In the genomic region with DNA sequence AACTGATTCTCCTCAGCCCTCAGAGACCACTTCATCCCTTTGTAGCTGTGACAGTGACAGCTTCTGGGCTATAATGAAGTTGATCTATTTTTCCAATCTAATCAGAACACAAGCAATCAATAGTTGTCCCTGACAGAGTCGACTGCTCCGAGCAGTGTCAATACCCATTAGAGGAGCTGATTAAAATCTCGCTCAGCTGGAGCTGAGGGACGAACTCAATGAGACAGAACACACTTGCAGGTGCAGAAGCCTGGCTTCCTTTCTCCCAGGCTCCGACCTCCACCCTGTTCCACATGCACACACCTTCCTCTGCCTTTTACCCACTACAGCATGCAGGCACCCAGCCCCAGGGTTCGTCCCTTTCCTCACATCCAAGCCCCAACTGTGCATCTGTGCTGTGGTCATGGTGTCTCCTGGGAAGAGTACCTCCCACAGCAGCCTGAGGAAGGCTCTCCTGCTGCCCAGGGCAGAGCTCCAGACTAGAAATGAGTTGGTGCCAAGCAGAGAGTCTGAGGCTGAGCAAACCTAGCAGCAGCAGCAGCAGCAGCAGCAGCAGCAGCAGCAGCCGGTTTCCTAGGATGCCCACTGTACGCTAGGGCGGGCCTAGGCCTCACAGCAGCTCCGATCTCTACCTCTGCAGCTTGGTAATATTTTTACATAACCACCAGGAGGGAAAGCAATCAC, we compare ENCODE assay signal across 8 mouse cellular contexts.
DNase-seq lines count a peak whose midpoint lies in the region; ATAC-seq and TF ChIP-seq lines count a peak whose summit lies in the region.

No protein-coding gene starts in this region.

- H3K9me3 ChIP-seq in intestine, embryonic 14.5 days (ENCODE audit: control insufficient read depth, low read length) = no peaks in the 10 kb centered on the region
- no peaks in the 10 kb centered on the region for H3K9me3 ChIP-seq in intestine, postnatal 0 days (ENCODE audit: control insufficient read depth)
- no peaks in the 10 kb centered on the region for H3K9me3 ChIP-seq in hindbrain, embryonic 10.5 days
- H3K9me3 ChIP-seq in midbrain, embryonic 15.5 days = no peaks in the 10 kb centered on the region
- H3K9me3 ChIP-seq in liver, embryonic 12.5 days (replicated peaks) = no peaks in the 10 kb centered on the region

- peak; percentile 51 for DNase-seq in adrenal gland, postnatal 10 days
- no peak for DNase-seq in adrenal gland, adult 8-10 months
- DNase-seq in intestine, embryonic 14.5 days (ENCODE audit: low spot score) = no peak
- DNase-seq in hindbrain, embryonic 10.5 days (ENCODE audit: low spot score) = no peak
- no peak for DNase-seq in spleen, postnatal 36 days (ENCODE audit: low spot score in 2 of 2)

- H3K27ac ChIP-seq in intestine, embryonic 14.5 days (ENCODE audit: low read depth) = peak overlapping the region; percentile 19; the same call in 1 of the 2 replicates
- H3K27ac ChIP-seq in intestine, postnatal 0 days (ENCODE audit: low read depth, low read length) = no peak overlapping the region
- H3K27ac ChIP-seq in hindbrain, embryonic 10.5 days = peak overlapping the region; percentile 79
- H3K27ac ChIP-seq in midbrain, embryonic 15.5 days = no peak overlapping the region
- H3K27ac ChIP-seq in liver, embryonic 12.5 days = no peak overlapping the region

- TF ChIP-seq CTCF in intestine, postnatal 0 days (IDR thresholded peaks at IDR 0.05; ENCODE audit: low read depth) = no peak

- H3K4me2 ChIP-seq in intestine, embryonic 14.5 days (ENCODE audit: low read length) = no peak overlapping the region
- H3K4me2 ChIP-seq in intestine, postnatal 0 days (replicated peaks; ENCODE audit: low read depth) = no peak overlapping the region
- no peak overlapping the region for H3K4me2 ChIP-seq in midbrain, embryonic 15.5 days
- H3K4me2 ChIP-seq in liver, embryonic 12.5 days = no peak overlapping the region

- H3K9ac ChIP-seq in intestine, embryonic 14.5 days (ENCODE audit: low read length) = no peak overlapping the region
- H3K9ac ChIP-seq in intestine, postnatal 0 days (ENCODE audit: low read depth, low read length) = no peak overlapping the region
- no peak overlapping the region for H3K9ac ChIP-seq in midbrain, embryonic 15.5 days
- no peak overlapping the region for H3K9ac ChIP-seq in liver, embryonic 12.5 days

- ATAC-seq in intestine, embryonic 14.5 days (replicated peaks; ENCODE audit: low FRiP score, low TSS enrichment, low read depth) = no peak
- no peak for ATAC-seq in intestine, postnatal 0 days
- peak; percentile 27; the same call in 1 of the 2 replicates for ATAC-seq in midbrain, embryonic 15.5 days (replicated peaks)
- ATAC-seq in liver, embryonic 12.5 days = no peak

- peaks cover 50% of the 10 kb centered on the region for H3K36me3 ChIP-seq in intestine, embryonic 14.5 days (ENCODE audit: control insufficient read depth, insufficient read depth, low read length)
- H3K36me3 ChIP-seq in intestine, postnatal 0 days (ENCODE audit: control insufficient read depth, insufficient read depth) = peaks cover 21% of the 10 kb centered on the region
- 0 out of 2 replicates have a peak, but pooled peaks cover 4% of the 10 kb centered on the region for H3K36me3 ChIP-seq in hindbrain, embryonic 10.5 days
- no peaks in the 10 kb centered on the region for H3K36me3 ChIP-seq in midbrain, embryonic 15.5 days (replicated peaks)
- H3K36me3 ChIP-seq in liver, embryonic 12.5 days = no peaks in the 10 kb centered on the region; the same call in 1 of the 2 replicates

- 73% methylated on average over 10 of the region's 10 CpGs for WGBS in intestine, embryonic 14.5 days
- 71% methylated on average over 10 of the region's 10 CpGs for WGBS in intestine, postnatal 0 days
- WGBS in hindbrain, embryonic 10.5 days = 70% methylated on average over 10 of the region's 10 CpGs
- 53% methylated on average over 10 of the region's 10 CpGs for WGBS in midbrain, embryonic 15.5 days
- 71% methylated on average over 10 of the region's 10 CpGs for WGBS in liver, embryonic 12.5 days (ENCODE audit: insufficient replicate concordance)

- peaks cover 56% of the 10 kb centered on the region for H3K4me1 ChIP-seq in intestine, embryonic 14.5 days (replicated peaks; ENCODE audit: control insufficient read depth, insufficient read depth, low read length)
- H3K4me1 ChIP-seq in intestine, postnatal 0 days (replicated peaks; ENCODE audit: control insufficient read depth, insufficient read depth, low read length) = 0 out of 2 replicates have a peak, but pooled peaks cover 3% of the 10 kb centered on the region
- peaks cover 46% of the 10 kb centered on the region for H3K4me1 ChIP-seq in hindbrain, embryonic 10.5 days (replicated peaks)
- H3K4me1 ChIP-seq in midbrain, embryonic 15.5 days = peaks cover 10% of the 10 kb centered on the region
- peaks cover 2% of the 10 kb centered on the region; the same call in 1 of the 2 replicates for H3K4me1 ChIP-seq in liver, embryonic 12.5 days

- no peaks in the 10 kb centered on the region for H3K27me3 ChIP-seq in intestine, embryonic 14.5 days (replicated peaks; ENCODE audit: control insufficient read depth, insufficient read depth, low read length)
- no peaks in the 10 kb centered on the region for H3K27me3 ChIP-seq in intestine, postnatal 0 days (replicated peaks; ENCODE audit: control insufficient read depth, insufficient read depth, low read length)
- 0 out of 2 replicates have a peak, but pooled peaks cover 5% of the 10 kb centered on the region for H3K27me3 ChIP-seq in hindbrain, embryonic 10.5 days (ENCODE audit: insufficient read depth, poor library complexity, severe bottlenecking)
- H3K27me3 ChIP-seq in midbrain, embryonic 15.5 days (replicated peaks) = no peaks in the 10 kb centered on the region
- 0 out of 2 replicates have a peak, but pooled peaks cover 5% of the 10 kb centered on the region for H3K27me3 ChIP-seq in liver, embryonic 12.5 days (replicated peaks)

- no peak overlapping the region for H3K4me3 ChIP-seq in intestine, embryonic 14.5 days (ENCODE audit: low read depth, low read length)
- H3K4me3 ChIP-seq in intestine, postnatal 0 days (ENCODE audit: low read depth, low read length) = no peak overlapping the region
- H3K4me3 ChIP-seq in hindbrain, embryonic 10.5 days = no peak overlapping the region
- no peak overlapping the region for H3K4me3 ChIP-seq in midbrain, embryonic 15.5 days
- no peak overlapping the region for H3K4me3 ChIP-seq in liver, embryonic 12.5 days

Comparison
In these comparisons a context has a peak if more than half of its experiments do, and no peak if none do; other contexts are left out.
1. H3K27ac ChIP-seq: peak in intestine, embryonic 14.5 days (single experiment) and hindbrain, embryonic 10.5 days (single experiment); none in intestine, postnatal 0 days (single experiment), midbrain, embryonic 15.5 days (single experiment) and liver, embryonic 12.5 days (single experiment).